Mouse (Mus musculus): ENCODE measurements at regions not wholly inside any gene's neighbourhood (a gene's known extent, or its start where the extent isn't known, plus 50 kb on each side); places are given as distances from the start of the nearest gene placed in this dataset.

- TF ChIP-seq CTCF (IDR thresholded peaks at IDR 0.05; ENCODE audit: extremely low read depth, insufficient read length, insufficient replicate concordance, low read depth, low read length): no peak
- TF ChIP-seq POLR2A (IDR thresholded peaks at IDR 0.05; ENCODE audit: low read depth, low read length): peak; percentile 36; the same call in 1 of the 2 replicates
Observed at GRCm38 (mm10) chr6:127265901-127266812, 114.2 kb upstream of the Ccnd2 start.

Data from small intestine, adult 2 months (tissue).